Mouse (Mus musculus): ENCODE measurements at regions not wholly inside any gene's neighbourhood (a gene's known extent, or its start where the extent isn't known, plus 50 kb on each side); places are given as distances from the start of the nearest gene placed in this dataset.

- Histone ChIP-seq H3K36me3 (ENCODE audit: control insufficient read depth, insufficient read depth) (no peaks in the 10 kb centered on the region), H3K4me2 (ENCODE audit: low read depth, low read length) (no peak overlapping the region), H3K4me3 (ENCODE audit: low read depth, low read length) (no peak overlapping the region), H3K9ac (ENCODE audit: low read depth, low read length) (no peak overlapping the region), H3K9me3 (replicated peaks; ENCODE audit: control insufficient read depth, low read length) (no peaks in the 10 kb centered on the region), H3K4me1 (ENCODE audit: control insufficient read depth, low read depth, low read length) (no peaks in the 10 kb centered on the region; the same call in none of the 2 replicates), H3K27me3 (ENCODE audit: control insufficient read depth, insufficient read depth, low read depth, low read length) (no peaks in the 10 kb centered on the region), H3K27ac (ENCODE audit: low read length) (peak overlapping the region; percentile 41; the same call in 1 of the 2 replicates)
- no peak for ATAC-seq (ENCODE audit: low read depth)
- WGBS (ENCODE audit: insufficient replicate concordance): 34% methylated on average over 11 of the region's 11 CpGs
Observed at GRCm38 (mm10) chr13:113508124-113508728, 110.1 kb downstream of the Snx18 start.

- Histone ChIP-seq H3K9ac (ENCODE audit: low read depth, low read length) (no peak overlapping the region), H3K27ac (ENCODE audit: low read length) (no peak overlapping the region), H3K4me3 (ENCODE audit: low read depth, low read length) (no peak overlapping the region), H3K4me1 (ENCODE audit: control insufficient read depth, low read depth, low read length) (no peaks in the 10 kb centered on the region), H3K9me3 (replicated peaks; ENCODE audit: control insufficient read depth, low read length) (no peaks in the 10 kb centered on the region), H3K27me3 (ENCODE audit: control insufficient read depth, insufficient read depth, low read depth, low read length) (no peaks in the 10 kb centered on the region), H3K36me3 (ENCODE audit: control insufficient read depth, insufficient read depth) (no peaks in the 10 kb centered on the region), H3K4me2 (ENCODE audit: low read depth, low read length) (no peak overlapping the region)
- ATAC-seq (ENCODE audit: low read depth): no peak
- WGBS (ENCODE audit: insufficient replicate concordance): 77% methylated on average over 6 of the region's 6 CpGs
Observed at GRCm38 (mm10) chr13:113502528-113502927, 115.8 kb downstream of the Snx18 start.

GRCm38 (mm10) chr13:113502059-113502458, 116.3 kb downstream of the Snx18 start:
- ATAC-seq (ENCODE audit: low read depth): no peak
- no peak overlapping the region for H3K27ac ChIP-seq (ENCODE audit: low read length)

GRCm38 (mm10) chr13:113500373-113500990, 117.9 kb downstream of the Snx18 start:
- no peak for ATAC-seq (ENCODE audit: low read depth)
- no peak overlapping the region for H3K9ac ChIP-seq (ENCODE audit: low read depth, low read length)
- H3K9me3 ChIP-seq (replicated peaks; ENCODE audit: control insufficient read depth, low read length): no peaks in the 10 kb centered on the region
- no peak overlapping the region for H3K4me2 ChIP-seq (ENCODE audit: low read depth, low read length)
- no peaks in the 10 kb centered on the region for H3K27me3 ChIP-seq (ENCODE audit: control insufficient read depth, insufficient read depth, low read depth, low read length)
- no peaks in the 10 kb centered on the region for H3K4me1 ChIP-seq (ENCODE audit: control insufficient read depth, low read depth, low read length)
- H3K4me3 ChIP-seq (ENCODE audit: low read depth, low read length): no peak overlapping the region
- no peaks in the 10 kb centered on the region for H3K36me3 ChIP-seq (ENCODE audit: control insufficient read depth, insufficient read depth)
- no peak overlapping the region for H3K27ac ChIP-seq (ENCODE audit: low read length)
- WGBS (ENCODE audit: insufficient replicate concordance): 39% methylated on average over 3 of the region's 3 CpGs

More at GRCm38 (mm10) chr13:113502059-113502458, 116.3 kb downstream of the Snx18 start:
- H3K27me3 ChIP-seq (ENCODE audit: control insufficient read depth, insufficient read depth, low read depth, low read length): no peaks in the 10 kb centered on the region
- H3K4me2 ChIP-seq (ENCODE audit: low read depth, low read length): no peak overlapping the region
- no peaks in the 10 kb centered on the region for H3K36me3 ChIP-seq (ENCODE audit: control insufficient read depth, insufficient read depth)
- H3K9me3 ChIP-seq (replicated peaks; ENCODE audit: control insufficient read depth, low read length): no peaks in the 10 kb centered on the region
- no peak overlapping the region for H3K4me3 ChIP-seq (ENCODE audit: low read depth, low read length)
- 67% methylated on average over 3 of the region's 3 CpGs for WGBS (ENCODE audit: insufficient replicate concordance)
- H3K4me1 ChIP-seq (ENCODE audit: control insufficient read depth, low read depth, low read length): no peaks in the 10 kb centered on the region
- H3K9ac ChIP-seq (ENCODE audit: low read depth, low read length): no peak overlapping the region

- Histone ChIP-seq H3K4me3 (ENCODE audit: low read depth, low read length) (no peak overlapping the region), H3K9ac (ENCODE audit: low read depth, low read length) (no peak overlapping the region), H3K4me1 (ENCODE audit: control insufficient read depth, low read depth, low read length) (no peaks in the 10 kb centered on the region), H3K27me3 (ENCODE audit: control insufficient read depth, insufficient read depth, low read depth, low read length) (no peaks in the 10 kb centered on the region), H3K27ac (ENCODE audit: low read length) (no peak overlapping the region), H3K36me3 (ENCODE audit: control insufficient read depth, insufficient read depth) (no peaks in the 10 kb centered on the region), H3K4me2 (ENCODE audit: low read depth, low read length) (no peak overlapping the region), H3K9me3 (replicated peaks; ENCODE audit: control insufficient read depth, low read length) (no peaks in the 10 kb centered on the region)
- ATAC-seq (ENCODE audit: low read depth): no peak
- 68% methylated on average over 6 of the region's 6 CpGs for WGBS (ENCODE audit: insufficient replicate concordance)
Observed at GRCm38 (mm10) chr13:113499079-113499710, 119.2 kb downstream of the Snx18 start.

GRCm38 (mm10) chr13:113495595-113496285, 122.6 kb downstream of the Snx18 start:
- H3K27me3 ChIP-seq (ENCODE audit: control insufficient read depth, insufficient read depth, low read depth, low read length): no peaks in the 10 kb centered on the region
- no peak for ATAC-seq (ENCODE audit: low read depth)
- no peaks in the 10 kb centered on the region for H3K9me3 ChIP-seq (replicated peaks; ENCODE audit: control insufficient read depth, low read length)
- H3K27ac ChIP-seq (ENCODE audit: low read length): no peak overlapping the region
- H3K36me3 ChIP-seq (ENCODE audit: control insufficient read depth, insufficient read depth): no peaks in the 10 kb centered on the region
- H3K4me1 ChIP-seq (ENCODE audit: control insufficient read depth, low read depth, low read length): no peaks in the 10 kb centered on the region
- no peak overlapping the region for H3K9ac ChIP-seq (ENCODE audit: low read depth, low read length)
- WGBS (ENCODE audit: insufficient replicate concordance): 41% methylated on average over 5 of the region's 5 CpGs
- H3K4me3 ChIP-seq (ENCODE audit: low read depth, low read length): no peak overlapping the region
- no peak overlapping the region for H3K4me2 ChIP-seq (ENCODE audit: low read depth, low read length)

GRCm38 (mm10) chr13:113495136-113495535, 123.2 kb downstream of the Snx18 start:
- Histone ChIP-seq H3K36me3 (ENCODE audit: control insufficient read depth, insufficient read depth) (no peaks in the 10 kb centered on the region), H3K9ac (ENCODE audit: low read depth, low read length) (no peak overlapping the region), H3K9me3 (replicated peaks; ENCODE audit: control insufficient read depth, low read length) (no peaks in the 10 kb centered on the region), H3K4me1 (ENCODE audit: control insufficient read depth, low read depth, low read length) (no peaks in the 10 kb centered on the region), H3K4me3 (ENCODE audit: low read depth, low read length) (no peak overlapping the region), H3K4me2 (ENCODE audit: low read depth, low read length) (no peak overlapping the region), H3K27me3 (ENCODE audit: control insufficient read depth, insufficient read depth, low read depth, low read length) (no peaks in the 10 kb centered on the region), H3K27ac (ENCODE audit: low read length) (no peak overlapping the region)
- ATAC-seq (ENCODE audit: low read depth): no peak
- 55% methylated on average over 3 of the region's 3 CpGs for WGBS (ENCODE audit: insufficient replicate concordance)

- 47% methylated on average over 5 of the region's 5 CpGs for WGBS (ENCODE audit: insufficient replicate concordance)
- no peak overlapping the region for H3K9ac ChIP-seq (ENCODE audit: low read depth, low read length)
- H3K27ac ChIP-seq (ENCODE audit: low read length): no peak overlapping the region
- ATAC-seq (ENCODE audit: low read depth): no peak
- H3K4me1 ChIP-seq (ENCODE audit: control insufficient read depth, low read depth, low read length): no peaks in the 10 kb centered on the region
- no peaks in the 10 kb centered on the region for H3K9me3 ChIP-seq (replicated peaks; ENCODE audit: control insufficient read depth, low read length)
- H3K36me3 ChIP-seq (ENCODE audit: control insufficient read depth, insufficient read depth): no peaks in the 10 kb centered on the region
- H3K4me2 ChIP-seq (ENCODE audit: low read depth, low read length): no peak overlapping the region
- H3K27me3 ChIP-seq (ENCODE audit: control insufficient read depth, insufficient read depth, low read depth, low read length): no peaks in the 10 kb centered on the region
- H3K4me3 ChIP-seq (ENCODE audit: low read depth, low read length): no peak overlapping the region
Observed at GRCm38 (mm10) chr13:113494688-113495087, 123.7 kb downstream of the Snx18 start.
